9 mouse cellular contexts compared by ENCODE assay signal in the genomic region with DNA sequence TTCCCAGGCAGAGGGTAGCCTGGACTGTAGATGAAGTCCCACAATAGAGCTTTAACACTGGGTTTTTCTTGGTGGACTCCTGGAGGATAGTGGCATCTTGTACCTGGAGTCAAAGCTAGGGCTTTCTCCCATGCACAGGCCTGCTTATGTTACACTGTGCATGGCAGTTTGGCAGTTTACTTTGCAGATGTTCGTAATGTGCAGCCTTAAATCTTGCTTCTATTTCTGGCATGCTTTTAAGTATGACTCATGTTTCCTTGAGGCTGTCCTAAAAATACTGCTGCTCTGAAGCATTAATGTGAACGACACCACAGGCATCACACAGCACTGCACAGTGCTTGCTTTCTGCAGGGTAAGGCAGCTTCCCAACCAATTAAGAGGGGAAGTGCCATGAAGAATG. TPM values are rescaled to one million over a fixed set of nuclear protein-coding genes. Genes with fewer than 3 reads are reported as not detected.
DNase-seq lines count a peak whose midpoint lies in the region; ATAC-seq and TF ChIP-seq lines count a peak whose summit lies in the region.
"Had no signal": no experiment of that assay in that cellular context is flagged by ENCODE, and none has a peak within 500 bp of the region (broad histone marks: within the 10 kb centered on the region; RNA-seq: fewer than 3 reads in every experiment).

No protein-coding gene starts in this region.

- peaks cover 5% of the 10 kb centered on the region for H3K4me1 ChIP-seq in lung, embryonic 15.5 days
- H3K4me1 ChIP-seq in lung, adult 2 months (ENCODE audit: control insufficient read depth, insufficient read depth, low read length), result peaks cover 2% of the 10 kb centered on the region; the same call in 1 of the 2 replicates
- peaks cover 24% of the 10 kb centered on the region for H3K4me1 ChIP-seq in bone marrow macrophage, adult 2 months (ENCODE audit: control insufficient read depth, insufficient read depth, low read length)
- H3K4me1 ChIP-seq in heart, embryonic 12.5 days (replicated peaks), result peaks cover 28% of the 10 kb centered on the region
- peaks cover 14% of the 10 kb centered on the region for H3K4me1 ChIP-seq in limb, embryonic 15.5 days
- H3K4me1 ChIP-seq: neural tube, embryonic 12.5 days had no signal

- no peak for TF ChIP-seq POLR2A in lung, adult 2 months (IDR thresholded peaks at IDR 0.05; ENCODE audit: borderline replicate concordance, extremely low read depth, low read depth, low read length)
- TF ChIP-seq POLR2A in bone marrow macrophage, adult 2 months (IDR thresholded peaks at IDR 0.05; ENCODE audit: borderline replicate concordance, low read depth, low read length), result no peak

- no peaks in the 10 kb centered on the region for H3K27me3 ChIP-seq in lung, embryonic 15.5 days
- H3K27me3 ChIP-seq in heart, embryonic 12.5 days (replicated peaks), result no peaks in the 10 kb centered on the region
- H3K27me3 ChIP-seq in limb, embryonic 15.5 days, result no peaks in the 10 kb centered on the region
- H3K27me3 ChIP-seq: neural tube, embryonic 12.5 days had no signal

- H3K9me3 ChIP-seq in lung, embryonic 15.5 days, result no peaks in the 10 kb centered on the region
- H3K9me3 ChIP-seq in heart, embryonic 12.5 days (replicated peaks), result no peaks in the 10 kb centered on the region
- no peaks in the 10 kb centered on the region for H3K9me3 ChIP-seq in limb, embryonic 15.5 days
- H3K9me3 ChIP-seq: neural tube, embryonic 12.5 days had no signal

- H3K4me2 ChIP-seq in lung, embryonic 15.5 days, result no peak overlapping the region
- peak overlapping the region; percentile 39 for H3K4me2 ChIP-seq in heart, embryonic 12.5 days
- no peak overlapping the region for H3K4me2 ChIP-seq in limb, embryonic 15.5 days
- H3K4me2 ChIP-seq: neural tube, embryonic 12.5 days had no signal

- DNase-seq in lung, adult 2 months, result no peak
- peak; percentile 36 for DNase-seq in thymus, postnatal 14 days
- DNase-seq in cerebellum, postnatal 14 days, result no peak
- DNase-seq in embryo, embryonic 10.5 days (ENCODE audit: low spot score), result no peak

- WGBS in lung, embryonic 15.5 days, result 10% methylated on average over 2 of the region's 2 CpGs
- 2% methylated on average over 2 of the region's 2 CpGs for WGBS in lung, adult 2 months
- 11% methylated on average over 2 of the region's 2 CpGs for WGBS in heart, embryonic 12.5 days
- 0% methylated on average over 2 of the region's 2 CpGs for WGBS in limb, embryonic 15.5 days

- no peak for TF ChIP-seq CTCF in lung, adult 2 months (IDR thresholded peaks at IDR 0.05; ENCODE audit: insufficient read depth, low read length)
- TF ChIP-seq CTCF in bone marrow macrophage, adult 2 months (IDR thresholded peaks at IDR 0.05; ENCODE audit: low read depth, low read length), result no peak

- H3K4me3 ChIP-seq in lung, embryonic 15.5 days, result no peak overlapping the region
- H3K4me3 ChIP-seq in lung, adult 2 months (replicated peaks; ENCODE audit: extremely low read depth, low read depth, low read length), result no peak overlapping the region
- H3K4me3 ChIP-seq in bone marrow macrophage, adult 2 months (ENCODE audit: insufficient read depth, low read length), result no peak overlapping the region
- H3K4me3 ChIP-seq in heart, embryonic 12.5 days, result no peak overlapping the region
- no peak overlapping the region for H3K4me3 ChIP-seq in limb, embryonic 15.5 days
- H3K4me3 ChIP-seq: neural tube, embryonic 12.5 days had no signal

- 0 out of 2 replicates have a peak, but pooled peaks have one; percentile 46 for ATAC-seq in lung, embryonic 15.5 days (ENCODE audit: borderline replicate concordance, extremely low read depth, low FRiP score, low TSS enrichment)
- ATAC-seq in heart, embryonic 12.5 days (ENCODE audit: insufficient number of reproducible peaks, low FRiP score), result peak; percentile 84
- ATAC-seq in limb, embryonic 15.5 days (ENCODE audit: insufficient number of reproducible peaks, low FRiP score, low TSS enrichment, low read depth), result peak; percentile 90

- H3K9ac ChIP-seq in lung, embryonic 15.5 days, result no peak overlapping the region
- no peak overlapping the region for H3K9ac ChIP-seq in heart, embryonic 12.5 days
- H3K9ac ChIP-seq in limb, embryonic 15.5 days, result no peak overlapping the region
- H3K9ac ChIP-seq: neural tube, embryonic 12.5 days had no signal

- H3K27ac ChIP-seq in lung, embryonic 15.5 days, result peak overlapping the region; percentile 41; the same call in 1 of the 2 replicates
- peak overlapping the region; percentile 89 for H3K27ac ChIP-seq in bone marrow macrophage, adult 2 months (ENCODE audit: insufficient read depth, low read depth, low read length)
- peak overlapping the region; percentile 83; the same call in 1 of the 2 replicates for H3K27ac ChIP-seq in heart, embryonic 12.5 days (ENCODE audit: poor library complexity, severe bottlenecking)
- H3K27ac ChIP-seq in limb, embryonic 15.5 days, result peak overlapping the region; percentile 69
- H3K27ac ChIP-seq: neural tube, embryonic 12.5 days had no signal

- no peaks in the 10 kb centered on the region for H3K36me3 ChIP-seq in lung, embryonic 15.5 days
- H3K36me3 ChIP-seq in heart, embryonic 12.5 days, result no peaks in the 10 kb centered on the region
- no peaks in the 10 kb centered on the region for H3K36me3 ChIP-seq in limb, embryonic 15.5 days
- H3K36me3 ChIP-seq: neural tube, embryonic 12.5 days had no signal

RNA-seq across cellular contexts. Expression of a gene that starts 51.9 kb away (rescaled TPM):
- polyA plus RNA-seq in lung, embryonic 15.5 days (2015; fragmentation: Nextera tagmentation; extraction: Ambion mirVana), result 10.3 TPM in 2 replicates
- 11.0 and 16.3 TPM in 2 replicates for polyA plus RNA-seq in lung, adult 2 months (2012; rRNA removed)
- 19.3 and 23.2 TPM in 2 replicates for polyA plus RNA-seq in bone marrow macrophage, adult 2 months (2012; ENCODE audit: insufficient read depth, insufficient read length, missing spikeins)
- 19.8 and 22.7 TPM in 2 replicates for polyA plus RNA-seq in heart, embryonic 12.5 days (2016; fragmentation: Nextera tagmentation; extraction: Ambion mirVana)
- 8.9 and 9.3 TPM in 2 replicates for polyA plus RNA-seq in limb, embryonic 15.5 days (2015; fragmentation: Nextera tagmentation; extraction: Ambion mirVana)
